Mouse (Mus musculus): ENCODE results near the gene Hsph1.

DNA sequence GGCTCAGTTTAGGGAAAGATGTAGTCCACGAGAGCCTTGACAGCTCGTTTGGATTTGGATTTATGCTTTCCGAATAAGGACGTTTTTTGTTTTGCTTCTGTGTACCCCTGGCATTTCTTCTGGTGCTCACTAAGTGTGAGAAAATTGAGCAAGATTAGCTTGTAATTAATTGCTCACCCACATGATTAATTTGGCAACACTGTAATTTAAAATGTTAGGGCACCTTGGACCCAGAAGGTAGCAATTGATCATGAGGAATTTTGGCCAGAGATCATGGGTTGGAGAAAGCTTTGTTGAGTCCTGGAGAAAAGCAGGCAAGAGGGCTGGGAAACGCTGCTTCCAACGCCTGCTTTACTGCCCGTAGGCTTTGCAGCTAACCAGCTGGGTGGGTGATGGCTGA is 43.7 kb upstream of the Hsph1 start:
- TF ChIP-seq CTCF (IDR thresholded peaks at IDR 0.05; ENCODE audit: low read depth, low read length), result no peak
- no peak for TF ChIP-seq POLR2A (IDR thresholded peaks at IDR 0.05; ENCODE audit: insufficient read depth, low read length)

All from ES-Bruce4 (cell line).